Mouse (Mus musculus): ENCODE measurements around the gene Igsf21.

Igsf21 gene

GRCm38 (mm10) chr4:140052575-140052974, 194.0 kb downstream of the Igsf21 start:
- no peak for DNase-seq (ENCODE audit: low spot score in 2 of 2)

GRCm38 (mm10) chr4:140047807-140048362, 198.7 kb downstream of the Igsf21 start:
- no peak for DNase-seq (ENCODE audit: low spot score in 2 of 2)

GRCm38 (mm10) chr4:140043953-140044352, 202.6 kb downstream of the Igsf21 start:
- DNase-seq (ENCODE audit: low spot score in 2 of 2) = no peak

- no peak for DNase-seq (ENCODE audit: low spot score in 2 of 2)
Measured at GRCm38 (mm10) chr4:140038586-140039411, 207.8 kb downstream of the Igsf21 start.

- peak in 1 of 2 experiments; percentile 70 for DNase-seq (ENCODE audit: low spot score in 2 of 2)
Measured at GRCm38 (mm10) chr4:140037784-140038387, 208.7 kb downstream of the Igsf21 start.

GRCm38 (mm10) chr4:140035232-140035631, 211.4 kb downstream of the Igsf21 start:
- DNase-seq (ENCODE audit: low spot score in 2 of 2) = peak in 1 of 2 experiments; percentile 49

- peak in 1 of 2 experiments; percentile 46 for DNase-seq (ENCODE audit: low spot score in 2 of 2)
Measured at GRCm38 (mm10) chr4:140033394-140033793, 213.2 kb downstream of the Igsf21 start.

- peak in 1 of 2 experiments; percentile 52 for DNase-seq (ENCODE audit: low spot score in 2 of 2)
Measured at GRCm38 (mm10) chr4:140030415-140030814, 216.2 kb downstream of the Igsf21 start.

- DNase-seq (ENCODE audit: low spot score in 2 of 2) = no peak
Measured at GRCm38 (mm10) chr4:140030040-140030386, 216.6 kb downstream of the Igsf21 start.

GRCm38 (mm10) chr4:140029324-140030039, 217.1 kb downstream of the Igsf21 start:
- no peak for DNase-seq (ENCODE audit: low spot score in 2 of 2)

- DNase-seq (ENCODE audit: low spot score in 2 of 2) = no peak
Measured at GRCm38 (mm10) chr4:140023833-140024232, 222.8 kb downstream of the Igsf21 start.

GRCm38 (mm10) chr4:140015916-140016315, 230.7 kb downstream of the Igsf21 start:
- DNase-seq (ENCODE audit: low spot score in 2 of 2) = no peak

- no peak for DNase-seq (ENCODE audit: low spot score in 2 of 2)
Measured at GRCm38 (mm10) chr4:140010728-140011470, 235.7 kb downstream of the Igsf21 start.

- DNase-seq (ENCODE audit: low spot score in 2 of 2) = no peak
Measured at GRCm38 (mm10) chr4:140004932-140005331, 241.7 kb downstream of the Igsf21 start.

- DNase-seq (ENCODE audit: low spot score in 2 of 2) = peak; percentile 35 to 78
Measured at GRCm38 (mm10) chr4:140004170-140004569, 242.4 kb downstream of the Igsf21 start.

- no peak for DNase-seq (ENCODE audit: low spot score in 2 of 2)
Measured at GRCm38 (mm10) chr4:140002069-140002468, 244.5 kb downstream of the Igsf21 start.

- DNase-seq (ENCODE audit: low spot score in 2 of 2) = no peak
Measured at GRCm38 (mm10) chr4:140000911-140001310, 245.7 kb downstream of the Igsf21 start.

GRCm38 (mm10) chr4:139999033-139999432, 247.6 kb downstream of the Igsf21 start:
- DNase-seq (ENCODE audit: low spot score in 2 of 2) = no peak

GRCm38 (mm10) chr4:139995659-139996058, 250.9 kb downstream of the Igsf21 start:
- DNase-seq (ENCODE audit: low spot score in 2 of 2) = no peak

GRCm38 (mm10) chr4:139993111-139993755, 253.4 kb downstream of the Igsf21 start:
- no peak for DNase-seq (ENCODE audit: low spot score in 2 of 2)

- no peak for DNase-seq (ENCODE audit: low spot score in 2 of 2)
Measured at GRCm38 (mm10) chr4:139986913-139987312, 259.7 kb downstream of the Igsf21 start.

All from left cerebral cortex, adult 9 months (tissue).